Mouse (Mus musculus) ovary, postnatal 36 days (tissue): ENCODE measurements around the gene Fitm1.

ENCODE experiments used
- DNase-seq: peaks from one replicate; pipeline ENCODE4 v3.0.0; 2022; ENCODE audit warnings: low spot score, mixed read lengths

Fitm1 gene

DNA sequence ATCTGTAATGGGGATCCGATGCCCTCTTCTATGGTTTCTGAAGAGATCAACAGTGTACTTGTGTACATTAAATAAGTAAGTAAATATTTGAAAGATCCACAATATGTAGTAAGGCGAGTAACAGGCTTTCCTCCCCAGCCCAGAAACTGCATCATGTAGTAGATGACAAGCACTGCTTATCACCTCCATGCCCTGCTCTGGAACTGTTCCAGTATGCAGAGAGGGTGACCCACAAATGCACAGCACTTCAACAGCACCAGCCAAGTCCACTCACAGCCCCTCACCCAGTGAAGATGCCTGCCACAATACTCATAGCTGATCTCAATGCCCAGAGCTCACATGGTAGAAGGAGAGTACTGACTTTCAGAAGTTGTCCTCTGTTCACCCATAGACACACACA, 4.8 kb upstream of the Fitm1 start:
- DNase-seq = no peak

DNA sequence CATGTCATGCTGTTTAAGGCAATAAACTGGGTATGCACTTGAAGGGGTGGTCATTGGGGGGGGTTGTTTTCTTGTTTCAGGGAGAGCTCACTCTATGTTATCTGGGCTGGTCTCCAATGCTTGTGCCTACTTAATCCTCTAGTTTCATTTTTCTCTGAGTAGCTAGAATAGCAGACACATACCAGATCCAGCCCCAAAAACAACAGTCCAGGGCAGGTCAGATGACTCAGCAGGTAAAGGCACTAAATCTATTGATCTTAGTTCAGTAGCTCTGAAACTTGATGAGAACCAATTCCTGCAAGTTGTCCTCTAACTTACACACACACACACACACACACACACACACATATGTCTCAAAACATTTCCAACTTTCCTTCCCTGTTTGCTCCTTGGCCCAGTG, 3.7 kb upstream of the Fitm1 start:
- no peak for DNase-seq

DNA sequence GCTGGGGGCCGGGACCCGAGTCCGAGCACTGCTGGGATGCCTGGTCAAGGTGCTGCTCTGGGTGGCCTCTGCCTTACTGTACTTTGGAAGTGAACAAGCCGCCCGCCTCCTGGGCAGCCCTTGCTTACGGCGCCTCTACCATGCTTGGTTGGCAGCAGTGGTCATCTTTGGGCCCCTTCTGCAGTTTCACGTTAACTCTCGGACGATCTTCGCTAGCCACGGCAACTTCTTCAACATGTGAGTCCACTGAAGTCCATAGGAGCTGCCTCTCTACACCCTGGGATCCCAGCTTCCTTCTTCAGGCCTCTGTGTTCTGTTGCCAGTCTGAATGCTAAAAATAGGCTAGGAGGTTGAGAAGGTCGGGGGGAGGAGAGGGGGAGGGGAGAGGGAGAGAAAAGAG, 294 bp downstream of the Fitm1 start:
- no peak for DNase-seq

DNA sequence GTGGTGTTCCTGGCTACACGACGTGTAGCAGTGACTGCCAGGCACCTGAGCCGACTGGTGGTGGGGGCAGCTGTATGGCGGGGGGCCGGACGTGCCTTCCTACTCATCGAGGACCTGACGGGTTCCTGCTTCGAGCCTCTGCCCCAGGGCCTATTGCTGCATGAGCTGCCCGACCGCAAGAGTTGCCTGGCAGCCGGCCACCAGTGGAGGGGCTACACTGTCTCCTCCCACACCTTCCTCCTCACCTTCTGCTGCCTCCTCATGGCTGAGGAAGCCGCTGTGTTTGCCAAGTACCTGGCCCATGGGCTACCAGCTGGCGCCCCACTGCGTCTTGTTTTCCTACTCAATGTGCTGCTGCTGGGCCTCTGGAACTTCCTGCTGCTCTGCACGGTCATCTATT, 959 bp downstream of the Fitm1 start:
- no peak for DNase-seq

DNA sequence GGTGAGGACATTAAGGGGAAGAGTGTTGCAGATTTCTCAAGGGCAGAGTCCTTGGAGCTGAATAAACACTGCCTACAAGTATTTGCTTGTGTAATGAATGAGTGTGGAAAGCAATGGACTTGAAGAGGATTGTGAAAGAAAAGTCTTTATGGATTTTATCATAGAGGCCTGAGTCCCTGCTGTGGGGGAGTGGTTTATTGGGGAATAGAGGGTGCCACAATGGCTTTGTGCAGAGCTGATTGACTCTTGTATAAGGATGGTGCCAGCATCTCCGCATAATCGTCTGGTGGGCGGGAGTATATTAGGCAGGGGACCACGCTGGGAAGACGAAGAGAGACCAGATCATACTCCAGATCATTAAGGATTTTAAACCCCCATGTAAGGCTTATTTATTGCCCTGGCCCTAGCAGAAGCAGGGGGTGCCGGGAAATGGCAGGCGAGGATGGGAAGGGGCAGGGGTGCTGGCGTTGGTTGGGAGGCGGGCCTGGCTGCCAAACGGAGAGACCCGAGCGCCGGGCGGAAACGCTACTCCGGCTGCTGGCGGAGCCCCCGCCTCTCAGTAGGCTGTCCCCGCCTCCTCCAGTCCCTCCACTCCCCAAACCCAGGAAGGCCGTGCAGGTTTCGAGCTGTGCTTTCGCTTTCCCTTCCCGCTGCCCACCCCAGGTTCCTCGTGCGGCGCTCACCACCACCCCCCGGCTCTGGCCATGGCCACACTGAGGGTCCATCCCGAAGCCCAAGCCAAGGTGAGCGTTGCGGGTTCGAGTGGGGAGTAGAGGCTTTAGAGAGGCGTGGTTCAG, 2.7 kb downstream of the Fitm1 start, which contains the start of gene Psme1:
Gene Psme1 (plus strand): TSS at position 253 of the 797 bp plus-strand sequence.
- DNase-seq = peak; percentile 84

DNA sequence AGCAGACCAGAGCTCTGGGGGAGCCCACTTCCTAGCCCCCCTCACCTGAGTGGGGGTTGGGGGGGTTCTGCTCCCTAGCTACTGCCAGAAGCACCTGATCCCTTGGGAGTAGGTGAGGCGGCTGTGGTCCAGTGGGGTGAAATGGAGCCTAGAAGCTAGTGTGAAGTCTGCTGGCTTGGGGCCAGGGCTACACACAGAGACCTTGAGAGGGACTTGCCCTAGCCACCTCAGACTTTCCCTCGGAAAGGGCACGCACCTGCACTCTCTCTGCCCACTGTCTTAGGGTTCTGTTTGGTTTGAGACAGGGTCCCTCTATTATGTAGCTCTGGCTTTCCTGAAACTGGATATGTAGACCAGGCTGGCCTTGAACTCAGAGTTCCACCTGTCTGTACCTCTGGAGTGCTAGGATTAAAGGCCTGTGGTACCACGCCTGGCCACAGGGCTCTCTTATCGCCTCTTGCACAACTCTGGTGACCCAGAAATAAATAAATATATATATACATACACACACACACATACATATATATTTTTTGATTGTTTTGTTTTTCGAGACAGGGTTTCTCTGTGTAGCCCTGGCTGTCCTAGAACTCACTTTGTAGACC, 3.4 kb downstream of the Fitm1 start:
- DNase-seq = peak; percentile 69

DNA sequence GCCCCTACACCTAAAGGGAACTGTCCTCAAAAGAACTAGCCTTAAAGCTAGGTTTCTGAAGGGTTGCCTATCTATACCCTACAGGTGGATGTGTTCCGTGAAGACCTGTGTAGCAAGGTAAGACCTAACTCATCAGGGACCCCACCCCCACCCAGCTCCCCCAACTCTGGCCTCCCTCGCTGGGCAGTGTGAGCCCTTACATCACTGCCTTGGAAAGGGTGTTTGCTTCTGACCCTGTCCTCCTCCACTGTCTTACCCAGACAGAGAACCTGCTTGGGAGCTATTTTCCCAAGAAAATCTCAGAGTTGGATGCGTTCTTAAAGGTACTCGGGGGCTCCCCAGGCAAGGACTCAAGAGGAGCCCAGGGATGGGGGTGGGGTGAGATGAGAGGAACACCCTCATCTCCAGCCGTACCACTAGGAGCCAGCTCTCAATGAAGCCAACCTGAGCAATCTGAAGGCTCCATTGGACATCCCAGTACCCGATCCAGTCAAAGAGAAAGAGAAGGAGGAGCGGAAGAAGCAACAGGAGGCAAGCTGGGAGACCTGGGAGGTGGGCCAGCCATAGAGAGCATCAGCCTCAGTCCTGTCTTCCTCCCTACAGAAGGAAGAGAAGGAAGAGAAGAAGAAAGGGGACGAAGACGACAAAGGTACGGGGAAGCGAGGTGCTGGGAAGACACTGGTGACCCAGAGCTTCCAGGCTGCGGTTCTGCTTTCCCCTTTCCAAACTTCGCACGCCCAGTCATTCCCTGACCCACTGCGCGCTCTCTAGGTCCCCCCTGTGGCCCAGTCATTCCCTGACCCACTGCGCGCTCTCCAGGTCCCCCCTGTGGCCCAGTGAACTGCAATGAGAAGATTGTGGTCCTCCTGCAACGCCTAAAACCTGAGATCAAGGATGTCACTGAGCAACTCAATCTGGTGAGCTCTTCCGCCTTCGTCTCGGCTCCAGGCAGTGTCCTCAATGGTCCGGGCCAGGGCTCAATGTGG, 4.4 kb downstream of the Fitm1 start:
- DNase-seq = no peak

DNA sequence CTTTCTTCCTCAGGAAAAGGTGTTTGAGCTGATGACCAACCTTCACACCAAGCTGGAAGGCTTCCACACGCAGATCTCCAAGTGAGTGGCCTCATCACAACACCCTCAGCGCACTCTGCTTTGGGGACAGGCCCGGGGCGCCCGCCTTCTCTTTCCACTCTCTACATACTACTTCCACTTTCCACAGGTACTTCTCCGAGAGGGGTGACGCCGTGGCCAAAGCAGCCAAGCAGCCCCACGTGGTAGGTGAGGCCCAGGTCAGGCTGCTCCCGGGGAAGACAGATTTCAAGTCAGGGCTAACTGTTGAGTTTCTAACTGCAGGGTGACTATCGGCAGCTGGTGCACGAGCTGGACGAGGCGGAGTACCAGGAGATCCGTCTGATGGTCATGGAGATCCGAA, 5.3 kb downstream of the Fitm1 start:
- DNase-seq = no peak

DNA sequence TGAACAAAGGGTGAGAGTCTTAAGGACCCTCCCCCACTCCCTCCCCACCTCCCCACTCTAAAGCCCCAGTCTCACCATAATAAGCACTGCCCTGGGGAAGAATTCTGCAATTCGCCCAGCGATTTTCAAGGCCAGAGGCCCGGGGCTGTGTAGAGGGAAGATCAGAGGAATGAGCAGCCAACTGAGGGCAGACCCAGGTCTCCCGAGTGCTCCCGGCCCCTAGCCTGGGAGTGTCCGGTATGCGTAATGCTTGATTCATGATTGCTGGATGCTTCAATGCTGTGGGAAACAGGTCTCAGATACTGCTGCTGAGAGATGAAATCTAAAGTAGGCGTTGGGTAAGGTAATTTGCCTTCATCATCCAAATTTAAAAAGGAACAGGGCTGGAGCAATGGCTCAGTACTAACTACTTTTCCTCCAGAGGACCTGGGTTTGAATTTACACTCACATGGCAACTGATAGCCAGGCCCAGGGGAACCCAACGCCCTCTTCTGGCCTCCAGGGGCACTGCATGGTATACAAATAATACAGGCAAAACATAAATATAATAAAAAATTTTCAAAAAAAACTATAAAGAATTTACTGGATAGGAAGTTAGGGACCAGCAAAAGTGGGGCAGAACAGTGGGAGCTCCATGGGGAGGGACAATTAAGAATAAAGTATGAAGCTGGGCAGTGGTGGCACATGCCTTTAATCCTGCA, 6.7 kb downstream of the Fitm1 start:
- DNase-seq = no peak

DNA sequence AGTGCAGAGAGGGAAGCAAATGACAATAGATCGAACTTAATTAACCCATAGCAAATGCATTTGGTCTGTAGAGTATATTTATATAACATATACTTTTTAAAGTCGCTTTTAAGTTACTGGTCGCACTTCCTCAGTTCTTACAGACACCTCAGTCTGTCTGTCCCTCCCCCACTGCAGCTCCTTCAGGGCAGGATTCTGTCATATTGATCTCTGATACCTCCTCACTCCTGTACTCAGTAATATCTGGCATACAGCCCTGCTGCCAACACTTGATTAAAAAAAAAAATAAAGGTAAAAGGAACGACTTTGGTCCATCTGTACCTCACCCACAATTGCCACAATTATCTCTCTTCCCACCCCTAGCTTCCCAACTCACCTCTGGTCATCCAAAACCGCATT, 8.9 kb downstream of the Fitm1 start:
- DNase-seq = no peak

DNA sequence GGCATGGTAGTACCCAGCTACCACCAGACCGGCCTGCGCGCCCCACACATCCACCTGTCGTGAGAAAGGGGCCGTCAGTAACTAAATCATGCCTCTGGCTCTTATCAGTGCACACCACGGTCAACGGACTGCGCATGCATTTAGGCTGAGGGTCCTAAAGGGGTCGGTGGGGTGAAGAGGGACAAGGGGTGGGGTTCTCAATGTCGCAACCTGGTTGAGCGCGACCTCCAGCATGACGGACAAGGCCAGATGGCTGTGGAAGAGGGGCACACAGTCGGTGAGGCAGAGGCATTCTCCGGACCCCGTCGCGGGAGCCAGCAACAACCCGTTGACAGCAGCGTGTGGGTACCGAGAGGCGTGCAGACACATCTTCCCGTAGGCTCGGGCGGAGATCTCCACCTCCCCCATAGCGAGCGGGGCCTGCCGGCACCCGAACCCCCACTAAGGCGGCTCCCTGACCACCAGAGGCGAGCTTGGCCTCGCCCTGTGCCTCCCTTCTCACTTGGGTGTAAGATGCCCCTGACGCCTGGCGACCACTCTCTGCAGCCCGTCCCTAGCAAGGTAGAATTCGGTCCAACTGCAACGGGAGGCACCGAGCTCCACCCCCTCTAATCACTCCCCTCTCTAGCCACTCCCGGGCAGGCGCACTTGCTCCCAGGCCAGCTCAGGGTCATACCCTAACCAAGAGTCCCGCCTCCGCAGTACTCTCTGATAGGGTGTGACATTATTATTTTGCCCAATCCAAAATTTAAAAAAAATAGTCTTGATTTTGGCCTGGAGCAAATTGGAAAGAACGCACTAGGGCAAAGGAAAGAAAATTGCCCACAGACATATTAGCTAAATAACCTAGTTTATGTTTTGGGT, 9.5 kb downstream of the Fitm1 start, which contains the start of gene Emc9:
Gene Emc9 (minus strand): TSS at position 601 of the 864 bp plus-strand sequence.
- DNase-seq = peak; percentile 82

DNA sequence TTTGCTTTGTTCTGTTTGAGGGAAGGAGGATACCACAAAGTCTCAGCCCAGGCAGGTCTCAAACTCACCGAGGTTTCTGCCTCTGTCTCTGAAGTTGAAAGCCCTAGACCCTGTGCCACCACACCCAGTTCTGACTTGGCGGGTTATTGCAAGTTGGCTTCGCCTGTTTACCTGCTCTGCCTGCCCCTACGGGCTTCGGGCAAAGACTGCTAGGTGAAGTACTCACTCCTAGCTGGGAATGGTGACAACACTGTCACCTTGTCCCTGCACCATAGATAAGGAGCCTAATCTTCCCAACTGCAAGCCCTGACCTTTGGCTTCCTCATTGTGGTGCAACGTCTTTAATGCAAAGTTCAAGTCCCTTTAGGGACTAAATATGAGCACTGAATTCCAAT, 10.1 kb downstream of the Fitm1 start:
- no peak for DNase-seq

DNA sequence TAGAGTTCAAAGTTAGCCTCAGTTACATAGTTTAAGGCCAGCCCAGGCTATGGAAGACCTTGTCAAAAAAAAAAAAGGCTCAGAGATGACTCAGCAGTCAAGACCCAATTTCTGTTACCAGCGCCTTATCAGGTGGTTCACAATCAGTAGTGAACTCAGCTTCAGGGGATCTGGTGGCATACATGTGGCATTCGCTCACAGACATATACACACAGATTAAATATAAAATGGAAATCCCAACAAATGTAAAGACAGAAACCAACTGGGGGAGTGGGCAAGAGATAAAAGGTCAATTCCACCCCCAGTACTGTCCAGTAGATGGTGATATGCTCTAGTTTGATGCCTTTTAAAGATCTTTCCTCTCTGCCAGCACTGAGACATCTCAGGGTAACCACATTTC, 10.7 kb downstream of the Fitm1 start:
- DNase-seq = no peak

DNA sequence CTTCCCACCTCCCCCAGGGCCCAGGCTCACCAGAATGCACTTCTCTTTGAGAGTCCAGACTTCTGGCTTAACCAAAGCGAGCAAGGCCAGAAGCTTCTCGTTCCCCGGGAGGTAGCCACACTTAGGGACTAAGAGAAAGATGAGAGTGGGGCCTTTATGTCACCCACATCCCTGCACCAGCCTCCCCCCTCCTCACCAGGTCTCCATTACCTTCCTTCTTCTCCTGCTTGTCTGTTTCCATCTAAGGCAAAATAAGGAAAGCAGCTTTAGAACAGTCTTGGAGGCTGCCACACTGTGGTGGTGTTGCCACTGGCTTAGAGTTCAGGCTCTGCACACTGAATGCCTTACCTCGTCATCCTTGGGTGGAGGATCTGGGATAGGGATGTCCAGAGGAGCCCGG, 13.9 kb downstream of the Fitm1 start:
- DNase-seq = no peak

DNA sequence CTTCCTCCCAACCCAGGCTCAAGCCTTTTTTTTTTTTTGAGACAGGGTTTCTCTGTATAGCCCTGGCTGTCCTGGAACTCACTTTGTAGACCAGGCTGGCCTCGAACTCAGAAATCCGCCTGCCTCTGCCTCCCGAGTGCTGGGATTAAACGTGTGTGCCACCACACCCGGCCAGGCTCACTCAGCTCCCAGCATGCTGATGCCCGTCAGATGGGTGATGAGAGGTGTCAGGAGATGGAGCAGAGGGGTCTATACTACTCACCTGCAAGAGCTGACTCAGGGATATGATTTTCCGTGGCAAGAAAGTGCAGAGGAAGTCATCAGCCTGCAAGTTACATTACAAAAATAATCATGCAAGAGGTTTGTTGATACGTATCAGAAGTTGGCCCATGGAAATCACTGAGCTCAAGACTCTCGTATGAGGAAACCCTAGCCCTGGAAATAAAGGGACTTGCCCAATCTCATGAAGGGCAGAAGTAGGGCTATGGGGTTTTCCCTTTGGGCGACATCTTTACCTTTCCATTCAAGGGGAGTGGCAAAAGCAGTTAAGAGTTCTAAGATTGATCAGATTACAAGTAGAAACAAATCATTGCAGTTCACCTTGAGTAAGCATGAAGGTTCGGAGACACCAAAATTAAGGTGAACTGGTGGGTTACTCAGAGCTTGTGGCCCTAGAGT, 14.5 kb downstream of the Fitm1 start:
- no peak for DNase-seq

DNA sequence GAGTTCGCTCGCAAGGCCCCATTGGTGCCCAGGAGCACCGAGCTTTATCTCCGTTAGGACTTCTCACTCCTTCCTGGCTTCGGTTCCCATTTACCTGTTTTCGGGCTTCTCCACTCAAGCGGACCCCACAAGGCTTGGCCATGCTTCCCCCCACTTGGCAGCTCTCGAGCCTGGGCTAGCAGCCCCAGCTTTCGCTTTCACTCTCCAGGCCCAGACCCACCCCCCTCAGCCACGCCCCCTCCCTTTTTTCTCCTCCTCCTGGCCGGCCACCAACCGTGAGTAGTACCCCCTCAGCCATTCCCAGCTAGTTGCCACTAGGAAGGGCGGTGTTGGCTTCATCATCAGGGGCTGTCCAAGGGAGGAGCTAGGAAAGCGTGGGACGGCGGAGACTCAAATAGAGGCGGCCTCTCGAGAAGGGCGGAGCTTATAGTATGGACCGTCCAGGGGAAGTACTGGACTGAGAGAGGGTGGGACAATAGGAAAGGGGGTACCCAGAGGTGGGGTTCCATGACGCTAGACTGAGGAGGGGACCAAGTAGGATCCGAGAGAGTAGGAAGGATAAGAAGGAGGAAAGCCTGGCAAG, 15.4 kb downstream of the Fitm1 start, which contains the start of gene Psme2:
Gene Psme2 (minus strand): TSS at position 366 of the 583 bp plus-strand sequence.
- peak; percentile 89 for DNase-seq

DNA sequence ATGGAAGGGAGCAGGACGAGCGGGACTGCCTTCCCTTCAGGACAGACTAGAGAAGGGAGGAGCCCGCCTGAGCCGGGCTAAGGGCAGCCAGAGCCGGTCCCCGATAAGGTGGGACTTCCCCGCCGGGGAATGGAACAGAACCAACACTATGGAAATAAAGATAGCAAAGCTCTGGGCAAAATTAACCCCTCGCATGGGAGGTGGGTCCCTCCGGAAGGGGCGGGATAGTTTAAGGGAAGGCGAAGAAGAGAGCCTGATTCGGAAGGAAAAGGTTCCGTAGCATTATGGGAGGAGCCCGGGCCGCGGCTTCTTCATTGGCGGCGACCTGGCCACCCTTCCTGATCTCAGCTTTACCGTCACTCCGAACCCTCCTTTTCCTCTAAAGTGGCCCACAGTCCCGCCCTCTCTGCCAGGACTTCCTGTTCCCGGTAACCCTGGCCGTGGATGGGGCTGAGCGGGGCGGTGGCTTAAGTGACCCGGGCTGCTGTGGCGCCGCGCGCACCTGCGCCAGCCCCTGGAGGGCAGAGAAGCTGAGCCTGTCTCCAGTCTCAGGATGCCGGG, 16.0 kb downstream of the Fitm1 start, which contains the start of gene Rnf31:
Gene Rnf31 (plus strand): TSS at position 378 of the 561 bp plus-strand sequence.
- DNase-seq = peak; percentile 91

DNA sequence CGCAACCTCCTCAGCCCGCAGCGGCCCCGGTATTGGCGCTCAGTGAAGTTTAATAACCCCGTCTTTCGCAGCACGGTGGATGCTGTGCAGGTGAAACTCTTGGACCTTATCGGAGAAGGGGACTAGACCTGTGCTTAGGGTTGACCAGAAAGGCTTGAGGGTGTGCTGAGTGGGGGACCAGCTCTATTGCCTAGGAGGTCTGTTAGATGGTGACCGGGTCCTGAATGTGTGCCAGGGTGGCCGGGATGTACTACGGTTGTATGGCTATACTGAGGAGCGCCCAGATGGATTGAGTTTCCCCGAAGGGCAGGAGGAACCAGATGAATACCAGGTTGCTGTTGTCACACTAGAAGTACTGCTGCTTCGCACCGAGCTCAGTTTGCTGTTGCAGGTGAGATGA, 16.8 kb downstream of the Fitm1 start:
- DNase-seq = no peak

DNA sequence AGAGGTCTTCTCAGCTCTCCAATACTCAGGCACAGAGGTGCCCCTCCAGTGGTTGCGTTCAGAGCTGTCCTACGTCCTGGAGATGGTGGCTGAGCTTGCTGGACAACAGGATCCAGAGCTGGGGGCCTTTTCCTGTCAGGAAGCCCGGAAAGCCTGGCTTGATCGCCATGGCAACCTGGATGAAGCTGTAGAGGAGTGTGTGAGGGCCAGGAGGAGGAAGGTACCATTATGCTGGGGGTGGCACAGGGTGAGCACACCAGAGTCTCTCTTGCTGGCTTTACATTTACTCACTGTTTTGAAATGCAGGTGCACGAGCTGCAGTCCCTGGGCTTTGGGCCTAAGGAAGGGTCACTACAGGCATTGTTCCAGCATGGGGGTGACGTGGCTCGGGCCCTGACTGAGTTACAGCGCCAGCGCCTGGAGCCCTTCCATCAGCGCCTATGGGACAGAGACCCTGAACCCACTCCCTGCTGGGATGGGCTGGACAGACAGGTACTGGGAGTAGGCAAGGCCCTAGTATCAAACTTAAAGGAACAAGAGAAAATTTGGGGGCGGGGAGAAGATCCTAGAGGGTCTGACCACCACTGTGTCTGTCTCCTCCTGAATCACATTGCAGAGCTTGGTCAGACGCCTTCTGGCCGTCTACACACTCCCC, 20.7 kb downstream of the Fitm1 start:
- DNase-seq = no peak
